Mouse (Mus musculus): ENCODE results near the gene Eno1.

DNA sequence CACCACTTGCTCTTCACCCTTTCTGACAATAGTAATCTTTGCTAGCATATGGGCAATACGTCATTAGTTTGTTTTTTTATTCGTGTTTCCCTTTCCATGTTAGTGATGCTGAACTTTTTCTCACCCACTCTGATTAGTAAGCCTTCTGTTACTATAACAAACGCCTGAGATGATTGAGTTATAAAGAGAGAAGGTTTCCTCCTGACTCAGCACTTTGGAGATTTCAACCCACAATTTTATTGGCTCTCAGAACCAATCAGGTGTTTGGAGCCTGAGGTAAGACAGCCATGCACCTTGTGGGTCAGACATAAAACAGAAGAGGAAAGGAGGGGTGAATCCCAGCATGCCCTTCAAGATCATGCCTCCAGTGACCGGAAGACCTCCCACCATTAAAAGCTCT is 12.7 kb upstream of the Eno1 start:
- TF ChIP-seq POLR2A (IDR thresholded peaks at IDR 0.05; ENCODE audit: extremely low read depth, insufficient read depth, low read length) (no peak), CTCF (IDR thresholded peaks at IDR 0.05; ENCODE audit: low read depth, low read length) (no peak)

All from liver, adult 2 months (tissue).